Mouse (Mus musculus) intestine, embryonic 16.5 days (tissue): ENCODE measurements at regions not wholly inside any gene's neighbourhood (a gene's known extent, or its start where the extent isn't known, plus 50 kb on each side); places are given as distances from the start of the nearest gene placed in this dataset.
A peak's percentile ranks its signal among the peaks of the same experiment; 100 is the strongest.
"Not testable (repeated sequence)": the region's sequence is repeated elsewhere in the genome, so short reads cannot be mapped to it uniquely, and the experiment has no call there.

ENCODE experiments used
- ATAC-seq: fragments of 200-750 bp; cut with Nextera tagmentation; 2 replicates; pipeline ENCODE4 v1.8.0; 2017; ENCODE audit warnings: moderate TSS enrichment, moderate library complexity
- H3K27ac ChIP-seq: fragments of 300-500 bp; sonication (generic); 2 replicates; pipeline ENCODE4 v1.5.1; 2014; ENCODE audit warnings: mild to moderate bottlenecking, low read length
- H3K27me3 ChIP-seq: fragments of 300-500 bp; sonication (generic); replicated peaks from 2 replicates; pipeline ENCODE4 v1.6.1; 2014; ENCODE audit warnings: low read length, control low read depth, mixed read lengths; ENCODE audit not compliant: control insufficient read depth, insufficient read depth
- H3K36me3 ChIP-seq: fragments of 300-500 bp; sonication (generic); 2 replicates; pipeline ENCODE4 v1.6.1; 2014; ENCODE audit warnings: low read length, control low read depth; ENCODE audit not compliant: control insufficient read depth, insufficient read depth
- H3K4me1 ChIP-seq: fragments of 300-500 bp; sonication (generic); 2 replicates; pipeline ENCODE4 v1.6.1; 2014; ENCODE audit warnings: low read length, control low read depth, mixed read lengths; ENCODE audit not compliant: control insufficient read depth, insufficient read depth
- H3K4me2 ChIP-seq: fragments of 300-500 bp; sonication (generic); 2 replicates; pipeline ENCODE4 v1.6.1; 2014; ENCODE audit warnings: low read depth, low read length, control low read depth
- H3K4me3 ChIP-seq: fragments of 300-500 bp; sonication (generic); 2 replicates; pipeline ENCODE4 v1.5.1; 2014; ENCODE audit warnings: mild to moderate bottlenecking, low read length
- H3K9ac ChIP-seq: fragments of 300-500 bp; sonication (generic); 2 replicates; pipeline ENCODE4 v1.6.1; 2014; ENCODE audit warnings: low read depth, low read length
- H3K9me3 ChIP-seq: fragments of 300-500 bp; sonication (generic); 2 replicates; pipeline ENCODE4 v1.6.1; 2016; ENCODE audit warnings: low read length, control low read depth; ENCODE audit not compliant: control insufficient read depth
- WGBS: fragments of 180-500 bp; shearing (Covaris S2); extraction: QIAGEN DNeasy Blood & Tissue Kit; methylation state at CpG from one replicate; pipeline ENCODE4 v1.1.7; 2014; 5-methylcytosine and 5-hydroxymethylcytosine counted together

DNA sequence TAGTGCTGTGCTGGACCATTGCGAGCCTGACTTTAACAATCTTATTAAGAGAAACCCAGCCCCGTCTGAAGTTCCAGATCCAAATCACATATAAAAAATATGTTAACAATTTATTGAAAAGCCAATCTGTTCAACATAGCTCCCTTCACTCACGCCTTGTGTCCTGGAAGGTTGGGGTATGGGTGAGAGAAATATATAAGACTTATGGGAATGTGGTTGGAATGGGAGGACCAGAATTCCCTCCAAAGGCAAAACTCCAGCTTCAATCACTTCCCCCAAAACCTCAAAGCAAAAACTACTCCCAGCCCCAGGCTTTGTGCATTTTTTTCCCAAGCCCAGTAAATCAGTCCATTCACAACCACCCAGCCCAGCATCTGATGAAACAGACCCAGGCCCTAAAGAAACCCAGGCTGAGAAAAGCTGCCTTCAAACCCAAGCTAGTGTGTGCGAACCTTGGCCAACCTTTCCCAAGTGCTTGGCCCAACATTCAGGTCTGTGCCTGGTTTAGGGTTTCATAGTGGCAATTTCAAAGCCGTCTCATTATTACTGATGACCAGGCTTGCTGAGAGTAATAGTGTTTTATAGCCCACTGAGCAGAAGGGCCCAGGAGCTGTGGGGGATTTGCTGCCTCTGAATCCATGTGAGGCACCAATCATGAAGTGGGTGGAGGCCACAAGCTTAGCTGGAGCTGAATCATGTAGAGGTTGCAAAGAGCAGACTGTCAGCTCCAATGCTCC is 517.0 kb downstream of the Bnc2 start:
- Histone ChIP-seq H3K9ac (no peak overlapping the region), H3K4me3 (no peak overlapping the region), H3K27me3 (no peaks in the 10 kb centered on the region), H3K4me2 (no peak overlapping the region), H3K9me3 (no peaks in the 10 kb centered on the region), H3K4me1 (no peaks in the 10 kb centered on the region), H3K27ac (no peak overlapping the region), H3K36me3 (no peaks in the 10 kb centered on the region)
- ATAC-seq: no peak
- WGBS: 85% methylated on average over 5 of the region's 5 CpGs

DNA sequence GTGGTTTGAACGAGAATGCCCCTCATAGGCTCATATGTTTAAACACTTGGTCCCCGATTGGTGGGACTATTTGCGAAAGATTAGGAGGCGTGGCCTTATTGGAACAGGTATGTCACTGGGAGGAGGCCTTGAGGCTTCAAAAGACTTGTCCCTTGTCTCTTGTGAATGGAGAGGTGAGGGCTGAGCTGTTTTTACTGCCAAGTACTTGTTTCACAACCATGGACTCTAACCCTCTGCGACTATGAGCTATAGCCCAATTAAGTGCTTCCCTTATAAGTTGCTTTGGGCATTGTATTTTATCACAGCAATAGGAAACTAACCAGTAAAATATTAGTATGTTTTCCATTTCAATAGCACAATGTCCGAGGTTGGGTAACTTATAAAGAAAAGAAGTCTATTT is 511.7 kb downstream of the Bnc2 start:
- Histone ChIP-seq H3K4me2 (no peak overlapping the region), H3K9me3 (no peaks in the 10 kb centered on the region), H3K4me1 (no peaks in the 10 kb centered on the region), H3K36me3 (no peaks in the 10 kb centered on the region), H3K27me3 (no peaks in the 10 kb centered on the region), H3K4me3 (no peak overlapping the region), H3K9ac (no peak overlapping the region), H3K27ac (no peak overlapping the region)
- WGBS: 87% methylated on average over 6 of the region's 6 CpGs
- peak; percentile 76 for ATAC-seq

DNA sequence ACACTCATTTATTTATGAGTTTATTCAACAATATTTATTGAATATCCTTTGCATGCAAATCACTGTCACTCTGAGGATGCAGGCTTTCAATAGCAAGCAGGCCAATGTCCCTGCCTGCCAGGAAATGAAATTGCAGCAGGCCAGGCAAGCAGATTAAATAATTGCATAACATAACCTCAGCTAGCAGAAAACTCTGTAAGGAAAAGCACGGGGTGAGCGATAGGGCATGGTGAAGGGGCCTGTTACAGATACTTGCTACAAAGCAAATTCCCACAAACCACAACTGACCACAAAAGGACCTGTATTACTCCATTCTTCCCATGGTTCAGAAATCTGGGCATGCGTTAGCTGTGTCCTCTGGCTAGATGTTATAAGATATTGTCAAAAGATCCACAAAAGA is 509.8 kb downstream of the Bnc2 start:
- no peak for ATAC-seq
- 54% methylated on average over 3 of the region's 3 CpGs for WGBS
- Histone ChIP-seq H3K4me1 (no peaks in the 10 kb centered on the region), H3K4me3 (no peak overlapping the region), H3K36me3 (no peaks in the 10 kb centered on the region), H3K27me3 (no peaks in the 10 kb centered on the region), H3K27ac (no peak overlapping the region), H3K9ac (no peak overlapping the region), H3K9me3 (no peaks in the 10 kb centered on the region), H3K4me2 (no peak overlapping the region)

DNA sequence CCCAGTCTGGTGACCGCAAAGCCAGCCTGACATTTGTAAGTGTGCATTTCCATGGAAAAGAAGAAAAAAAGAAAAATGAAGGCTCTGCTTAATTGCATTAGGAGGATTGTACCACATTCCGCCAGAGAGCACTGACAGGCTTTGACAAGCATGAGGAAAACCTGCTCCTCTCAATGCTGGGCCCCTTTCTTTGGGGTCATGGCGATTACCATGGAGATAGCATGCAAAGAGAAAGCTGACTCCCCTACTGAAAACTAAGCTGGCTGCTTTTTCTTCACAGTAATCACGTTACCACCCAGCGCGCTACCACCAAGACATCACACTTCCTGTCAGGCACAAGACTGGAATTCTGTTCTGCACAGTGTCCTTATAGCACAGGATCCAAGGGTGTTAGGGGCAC is 502.2 kb downstream of the Bnc2 start:
- no peaks in the 10 kb centered on the region for H3K4me1 ChIP-seq
- H3K9me3 ChIP-seq: no peaks in the 10 kb centered on the region
- H3K27ac ChIP-seq: no peak overlapping the region
- WGBS: 42% methylated on average over 6 of the region's 6 CpGs
- H3K27me3 ChIP-seq: no peaks in the 10 kb centered on the region
- H3K9ac ChIP-seq: no peak overlapping the region
- no peak overlapping the region for H3K4me2 ChIP-seq
- ATAC-seq: no peak
- no peak overlapping the region for H3K4me3 ChIP-seq
- no peaks in the 10 kb centered on the region for H3K36me3 ChIP-seq

DNA sequence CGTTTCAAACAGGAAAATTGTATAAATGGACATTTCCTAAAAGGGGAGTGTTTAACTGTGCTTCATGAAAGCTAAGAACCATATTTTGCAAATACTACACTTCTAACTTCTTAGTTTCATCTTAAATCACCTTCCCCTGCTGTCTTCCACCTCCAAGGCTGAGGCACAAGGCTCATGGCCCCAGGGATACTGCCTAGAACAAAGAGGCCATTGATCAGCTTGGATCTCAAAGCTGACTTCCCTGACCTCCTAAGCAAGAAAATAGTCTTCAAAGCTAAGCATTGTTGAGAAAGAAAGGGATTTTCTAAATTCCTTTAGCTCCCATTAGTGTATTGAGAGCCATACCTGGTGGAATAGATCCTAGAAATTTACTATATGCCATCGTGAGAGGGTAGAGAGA is 501.6 kb downstream of the Bnc2 start:
- H3K9me3 ChIP-seq: no peaks in the 10 kb centered on the region
- H3K27me3 ChIP-seq: no peaks in the 10 kb centered on the region
- H3K36me3 ChIP-seq: no peaks in the 10 kb centered on the region
- WGBS: 61% methylated on average over 2 of the region's 2 CpGs
- H3K4me3 ChIP-seq: no peak overlapping the region
- no peak for ATAC-seq
- H3K27ac ChIP-seq: no peak overlapping the region
- H3K4me2 ChIP-seq: no peak overlapping the region
- H3K9ac ChIP-seq: no peak overlapping the region
- H3K4me1 ChIP-seq: no peaks in the 10 kb centered on the region

DNA sequence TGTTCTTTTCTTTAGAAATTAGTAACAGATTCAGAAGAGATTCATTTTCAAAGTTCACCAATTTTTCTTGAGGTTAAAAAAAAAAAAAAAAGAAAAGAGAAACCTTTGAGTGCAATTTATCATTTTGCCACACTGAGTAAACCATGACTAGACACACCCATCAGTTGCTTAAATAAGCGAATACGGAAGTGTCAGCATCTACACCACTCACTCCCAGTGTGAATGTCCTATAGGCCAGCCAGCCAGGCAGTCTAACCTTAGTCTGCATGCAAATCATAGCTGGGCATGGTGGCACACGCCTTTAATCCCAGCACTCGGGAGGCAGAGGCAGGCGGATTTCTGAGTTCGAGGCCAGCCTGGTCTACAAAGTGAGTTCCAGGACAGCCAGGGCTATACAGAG is 498.6 kb downstream of the Bnc2 start:
- WGBS: 87% methylated on average over 6 of the region's 6 CpGs
- H3K27me3 ChIP-seq, H3K4me2 ChIP-seq, H3K9ac ChIP-seq, H3K27ac ChIP-seq, H3K36me3 ChIP-seq, H3K4me1 ChIP-seq, H3K9me3 ChIP-seq, H3K4me3 ChIP-seq, ATAC-seq: not testable (repeated sequence)

DNA sequence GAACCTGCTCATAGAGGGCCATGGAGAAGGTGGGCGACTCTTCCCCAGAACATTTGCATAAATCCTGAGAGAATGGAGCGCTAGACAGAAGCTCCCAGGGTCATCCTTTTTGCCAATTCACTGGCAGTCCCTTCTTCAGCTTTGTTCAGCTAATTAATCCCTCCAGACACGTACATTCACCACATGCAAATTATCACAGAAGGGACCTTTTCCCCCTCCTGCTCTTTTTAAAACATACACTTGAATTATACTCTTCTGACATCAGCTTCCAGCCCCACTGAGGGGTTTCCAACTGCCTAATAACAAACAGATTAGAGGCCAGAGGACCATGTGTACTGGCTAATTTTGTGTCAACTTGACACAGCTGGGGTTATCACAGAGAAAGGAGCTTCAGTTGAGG is 497.2 kb downstream of the Bnc2 start:
- Histone ChIP-seq H3K36me3 (no peaks in the 10 kb centered on the region), H3K27ac (no peak overlapping the region), H3K27me3 (no peaks in the 10 kb centered on the region), H3K9ac (no peak overlapping the region), H3K4me3 (no peak overlapping the region), H3K9me3 (peaks cover 3% of the 10 kb centered on the region; the same call in 1 of the 2 replicates), H3K4me2 (no peak overlapping the region), H3K4me1 (no peaks in the 10 kb centered on the region)
- no peak for ATAC-seq
- WGBS: 69% methylated on average over 3 of the region's 3 CpGs

DNA sequence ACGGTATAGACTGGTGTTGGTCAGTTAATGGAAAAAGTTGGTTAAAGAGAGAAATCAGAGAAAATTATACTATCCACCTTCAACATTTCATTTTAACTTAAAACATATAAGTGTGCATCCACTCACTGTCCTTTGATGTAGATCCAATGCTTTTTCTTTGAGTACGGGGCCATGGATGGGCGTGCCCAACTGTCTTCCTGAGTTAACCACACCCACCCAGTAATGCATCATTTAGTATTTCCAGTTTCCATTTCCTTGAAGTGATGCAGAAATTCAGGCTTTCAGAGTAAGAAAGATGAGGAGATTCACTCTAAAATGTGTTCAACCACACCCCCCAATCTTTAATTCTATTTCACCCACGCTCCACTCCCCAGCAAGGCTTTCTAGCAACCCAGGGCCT is 490.6 kb downstream of the Bnc2 start:
- H3K36me3 ChIP-seq: no peaks in the 10 kb centered on the region
- no peak overlapping the region for H3K27ac ChIP-seq
- peaks cover 3% of the 10 kb centered on the region; the same call in 1 of the 2 replicates for H3K9me3 ChIP-seq
- H3K4me3 ChIP-seq: no peak overlapping the region
- H3K27me3 ChIP-seq: no peaks in the 10 kb centered on the region
- 64% methylated on average over 4 of the region's 4 CpGs for WGBS
- peak; percentile 67 for ATAC-seq
- H3K9ac ChIP-seq: no peak overlapping the region
- H3K4me1 ChIP-seq: peaks cover 2% of the 10 kb centered on the region; the same call in 1 of the 2 replicates
- H3K4me2 ChIP-seq: peak overlapping the region; percentile 28; the same call in 1 of the 2 replicates

DNA sequence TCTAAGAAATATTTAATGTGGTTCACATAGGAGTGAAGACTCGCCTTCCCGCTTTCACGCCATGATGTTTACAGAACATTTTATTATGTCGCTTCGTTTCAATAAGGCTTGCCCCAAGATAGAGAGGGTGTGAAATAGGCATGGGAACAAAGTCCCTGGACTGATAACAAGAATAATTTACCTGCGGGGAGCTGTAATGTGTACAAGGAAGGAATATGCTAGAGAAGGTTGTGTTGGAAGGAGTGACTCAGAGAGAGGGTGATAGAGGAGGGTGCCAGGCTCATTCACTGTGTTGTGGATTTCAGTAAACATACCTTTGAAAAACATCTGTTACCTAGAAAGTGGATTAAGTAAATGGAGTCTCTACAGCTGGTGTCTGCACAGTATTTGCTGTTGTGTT is 490.2 kb downstream of the Bnc2 start:
- H3K4me3 ChIP-seq: no peak overlapping the region
- H3K27me3 ChIP-seq: no peaks in the 10 kb centered on the region
- whole genome bisulfite sequencing: 68% methylated on average over 6 of the region's 6 CpGs
- H3K4me1 ChIP-seq: peaks cover 2% of the 10 kb centered on the region; the same call in 1 of the 2 replicates
- H3K4me2 ChIP-seq: peak overlapping the region; percentile 28; the same call in 1 of the 2 replicates
- peak; percentile 95 for ATAC-seq
- H3K9ac ChIP-seq: no peak overlapping the region
- H3K27ac ChIP-seq: 0 out of 2 replicates have a peak overlapping the region, but pooled peaks have one; percentile 4
- H3K36me3 ChIP-seq: no peaks in the 10 kb centered on the region
- H3K9me3 ChIP-seq: peaks cover 3% of the 10 kb centered on the region; the same call in 1 of the 2 replicates

DNA sequence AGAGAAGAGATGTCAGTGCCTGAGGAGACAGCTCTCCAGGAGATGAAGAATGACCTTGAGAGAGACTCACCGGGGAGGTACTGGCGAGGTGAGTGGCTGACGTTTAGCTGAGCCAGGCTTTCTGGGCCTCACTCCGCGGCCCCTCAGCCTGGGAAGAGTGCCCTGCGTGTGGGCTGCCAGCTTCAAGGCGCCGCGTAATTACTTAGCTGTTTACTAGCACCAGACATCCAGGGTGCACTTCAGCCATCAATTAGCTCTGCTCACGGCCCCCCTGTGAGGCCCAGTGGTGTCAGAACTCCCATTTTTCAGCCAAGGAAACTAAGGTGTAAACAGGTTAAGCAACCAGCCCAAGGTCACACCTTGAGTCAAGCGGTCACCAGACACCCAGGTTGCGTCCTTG is 485.8 kb downstream of the Bnc2 start:
- no peak for ATAC-seq
- Histone ChIP-seq H3K9ac (no peak overlapping the region), H3K36me3 (no peaks in the 10 kb centered on the region), H3K9me3 (no peaks in the 10 kb centered on the region), H3K4me2 (no peak overlapping the region), H3K27ac (no peak overlapping the region), H3K4me1 (peaks cover 2% of the 10 kb centered on the region; the same call in 1 of the 2 replicates), H3K27me3 (no peaks in the 10 kb centered on the region), H3K4me3 (no peak overlapping the region)
- 48% methylated on average over 12 of the region's 12 CpGs for WGBS
